Mouse (Mus musculus) kidney, adult 2 months (tissue): ENCODE data around the gene Asap2.

Source experiments
- CTCF ChIP-seq: fragments of 200-500 bp; conservative IDR thresholded peaks from 2 replicates; pipeline ENCODE4 v1.5.1; 2011; ENCODE audit warnings: low read depth, mild to moderate bottlenecking, control low read depth, low read length, moderate library complexity, mixed read lengths; ENCODE audit not compliant: insufficient read depth, insufficient read length
- POLR2A ChIP-seq: fragments of 200-500 bp; IDR thresholded peaks from one replicate; pipeline ENCODE4 v1.6.1; 2011; ENCODE audit warnings: low read depth, low read length, control low read depth

GRCm38 (mm10) chr12:21205799-21206198 lies 215.5 kb downstream of the Asap2 start:
- no peak for TF ChIP-seq CTCF
- no peak for TF ChIP-seq POLR2A
